Mouse (Mus musculus): ENCODE results near the gene Nabp2. TPM values are rescaled to one million over a fixed set of nuclear protein-coding genes. Genes with fewer than 3 reads are reported as not detected.

Nabp2 gene
- polyA plus RNA-seq, 1 experiment = 23.4 TPM

DNA sequence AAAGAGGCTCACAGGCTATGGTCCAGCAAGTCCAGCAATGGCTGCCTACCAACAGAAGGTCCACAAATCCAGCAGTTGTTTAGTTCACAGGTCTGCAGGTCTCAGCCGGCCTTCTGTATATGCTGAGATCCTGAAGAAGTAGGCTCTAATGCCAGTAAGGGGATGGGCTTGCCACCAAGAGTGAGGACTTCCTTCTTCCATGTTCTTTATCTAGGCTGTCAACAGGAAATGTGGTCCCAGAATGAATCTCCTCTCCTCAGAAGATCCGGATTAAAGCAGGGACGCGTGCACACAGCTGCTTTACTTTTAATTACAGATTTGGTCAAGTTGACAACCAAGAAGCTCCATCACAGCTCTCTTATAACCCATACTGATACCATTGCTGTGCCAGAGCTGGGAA, 34.1 kb upstream of the Nabp2 start:
- 42% methylated on average over 4 of the region's 4 CpGs for whole genome bisulfite sequencing
- no peak overlapping the region for H3K4me3 ChIP-seq (replicated peaks; ENCODE audit: extremely low read depth, low read depth, low read length)
- TF ChIP-seq CTCF (IDR thresholded peaks at IDR 0.05; ENCODE audit: insufficient read depth, low read length) (no peak), POLR2A (IDR thresholded peaks at IDR 0.05; ENCODE audit: borderline replicate concordance, extremely low read depth, low read depth, low read length) (no peak)
- H3K4me1 ChIP-seq (ENCODE audit: control insufficient read depth, insufficient read depth, low read length) = no peaks in the 10 kb centered on the region
- no peak for DNase-seq

DNA sequence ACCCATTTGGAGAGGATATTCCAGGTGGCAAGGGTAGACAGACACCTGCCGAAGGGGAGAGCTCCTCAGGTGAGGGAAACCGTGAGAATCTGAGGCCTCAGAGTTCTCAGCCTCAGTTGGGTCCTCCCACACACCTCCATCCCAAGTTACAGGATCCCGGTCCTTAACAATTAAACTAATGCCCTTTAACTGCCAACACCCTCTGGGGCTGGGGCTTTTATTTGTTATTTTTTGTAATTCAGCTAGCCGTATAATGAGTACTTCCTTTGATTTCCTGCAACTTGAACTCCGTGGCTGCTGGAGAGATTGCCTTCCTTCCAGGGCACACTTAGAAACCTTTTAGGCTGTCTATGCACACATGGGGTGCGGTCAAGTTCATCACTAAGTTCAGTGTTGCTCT, 33.1 kb upstream of the Nabp2 start:
- TF ChIP-seq POLR2A (IDR thresholded peaks at IDR 0.05; ENCODE audit: borderline replicate concordance, extremely low read depth, low read depth, low read length) = no peak
- no peak for TF ChIP-seq CTCF (IDR thresholded peaks at IDR 0.05; ENCODE audit: insufficient read depth, low read length)
- peaks cover 3% of the 10 kb centered on the region for H3K4me1 ChIP-seq (ENCODE audit: control insufficient read depth, insufficient read depth, low read length)
- no peak for DNase-seq
- no peak overlapping the region for H3K4me3 ChIP-seq (replicated peaks; ENCODE audit: extremely low read depth, low read depth, low read length)
- WGBS = 50% methylated on average over 6 of the region's 6 CpGs

DNA sequence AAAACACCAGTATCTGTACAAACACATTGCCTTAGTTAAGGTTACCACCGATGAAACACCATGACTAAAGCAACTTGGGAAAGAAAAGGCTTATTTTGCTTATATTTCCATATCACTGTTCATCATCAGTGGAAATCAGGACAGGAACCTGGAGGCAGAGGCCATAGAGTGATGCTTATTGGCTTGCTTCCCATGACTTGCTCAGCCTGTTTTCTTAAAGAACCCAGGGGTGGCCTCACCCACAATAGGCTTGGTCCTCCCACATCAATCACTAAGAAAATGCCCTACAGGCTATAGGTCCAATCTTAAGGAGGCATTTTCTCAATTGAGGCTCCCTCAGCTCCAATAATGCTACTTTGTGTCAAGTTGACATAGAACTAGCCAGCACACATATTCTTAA, 31.4 kb upstream of the Nabp2 start:
- WGBS = 84% methylated on average over 1 of the region's 1 CpGs
- no peak overlapping the region for H3K4me3 ChIP-seq (replicated peaks; ENCODE audit: extremely low read depth, low read depth, low read length)

DNA sequence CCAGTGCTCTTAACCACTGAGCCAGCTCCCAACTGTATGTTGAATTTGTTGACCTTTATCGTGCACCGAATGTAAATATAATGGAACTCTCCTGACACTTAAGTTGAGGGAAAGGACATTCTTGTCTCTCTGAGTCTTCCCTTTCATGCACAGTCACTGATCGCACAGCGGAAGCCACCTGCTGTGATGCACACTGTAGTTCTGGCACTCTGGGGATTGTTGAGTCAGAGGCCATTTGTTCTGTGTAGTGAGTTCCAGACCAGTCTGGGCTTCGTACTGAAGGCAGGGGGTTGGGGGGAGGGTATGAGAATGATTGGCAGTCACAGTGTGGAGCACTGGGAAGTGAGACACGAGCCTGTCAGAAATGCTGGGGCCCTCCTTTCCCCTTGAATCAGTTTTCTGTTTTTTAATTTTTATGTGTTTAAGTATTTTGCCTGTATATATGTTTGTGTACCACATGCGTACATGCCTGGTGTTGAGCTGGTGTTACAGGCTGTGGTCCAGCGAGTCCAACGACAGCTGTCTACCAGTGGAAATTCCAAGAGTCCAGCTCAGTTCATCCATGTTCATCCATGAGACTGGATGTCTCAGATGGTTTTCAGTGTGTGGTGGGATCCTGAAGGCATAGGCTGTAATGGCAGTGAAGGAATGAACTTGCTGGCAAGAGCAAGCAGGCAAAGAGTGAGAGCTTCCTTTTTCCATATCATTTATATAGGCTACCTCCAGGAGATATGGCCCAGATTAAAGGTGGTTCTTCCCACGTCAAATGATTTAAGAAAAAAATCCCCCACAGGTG, 30.2 kb upstream of the Nabp2 start:
- Histone ChIP-seq H3K4me1 (ENCODE audit: control insufficient read depth, insufficient read depth, low read length) (peaks cover 9% of the 10 kb centered on the region), H3K4me3 (replicated peaks; ENCODE audit: extremely low read depth, low read depth, low read length) (no peak overlapping the region)
- no peak for DNase-seq
- WGBS = 88% methylated on average over 10 of the region's 10 CpGs
- no peak for TF ChIP-seq POLR2A (IDR thresholded peaks at IDR 0.05; ENCODE audit: borderline replicate concordance, extremely low read depth, low read depth, low read length)
- TF ChIP-seq CTCF (IDR thresholded peaks at IDR 0.05; ENCODE audit: insufficient read depth, low read length) = no peak

More for the DNA sequence above, 31.4 kb upstream of the Nabp2 start:
- no peak for TF ChIP-seq POLR2A (IDR thresholded peaks at IDR 0.05; ENCODE audit: borderline replicate concordance, extremely low read depth, low read depth, low read length)
- H3K4me1 ChIP-seq (ENCODE audit: control insufficient read depth, insufficient read depth, low read length) = peaks cover 9% of the 10 kb centered on the region
- no peak for DNase-seq

DNA sequence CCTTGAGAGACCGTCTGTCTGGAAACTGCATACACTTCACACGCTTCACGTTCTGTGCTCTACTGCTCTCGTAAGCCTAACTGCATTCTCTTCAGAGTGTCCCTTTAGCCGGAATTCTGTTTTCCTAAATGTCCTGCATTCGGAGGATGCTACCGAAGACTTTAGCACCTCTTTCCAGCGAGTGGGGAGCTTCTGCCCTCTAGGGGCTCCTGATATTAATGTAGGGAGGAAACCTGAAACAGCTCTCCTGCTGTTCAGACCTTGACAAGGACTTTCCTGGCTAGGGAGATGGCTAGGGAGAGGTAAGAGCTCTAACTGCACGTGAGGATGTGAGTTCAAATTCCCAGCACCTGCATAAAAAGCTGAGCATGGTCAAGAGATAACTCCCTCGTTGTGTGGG, 29.1 kb upstream of the Nabp2 start:
- no peak for DNase-seq
- TF ChIP-seq CTCF (IDR thresholded peaks at IDR 0.05; ENCODE audit: insufficient read depth, low read length) (peak; percentile 54), POLR2A (IDR thresholded peaks at IDR 0.05; ENCODE audit: borderline replicate concordance, extremely low read depth, low read depth, low read length) (no peak)
- Histone ChIP-seq H3K4me3 (replicated peaks; ENCODE audit: extremely low read depth, low read depth, low read length) (no peak overlapping the region), H3K4me1 (ENCODE audit: control insufficient read depth, insufficient read depth, low read length) (peaks cover 9% of the 10 kb centered on the region)
- WGBS = 46% methylated on average over 10 of the region's 10 CpGs

DNA sequence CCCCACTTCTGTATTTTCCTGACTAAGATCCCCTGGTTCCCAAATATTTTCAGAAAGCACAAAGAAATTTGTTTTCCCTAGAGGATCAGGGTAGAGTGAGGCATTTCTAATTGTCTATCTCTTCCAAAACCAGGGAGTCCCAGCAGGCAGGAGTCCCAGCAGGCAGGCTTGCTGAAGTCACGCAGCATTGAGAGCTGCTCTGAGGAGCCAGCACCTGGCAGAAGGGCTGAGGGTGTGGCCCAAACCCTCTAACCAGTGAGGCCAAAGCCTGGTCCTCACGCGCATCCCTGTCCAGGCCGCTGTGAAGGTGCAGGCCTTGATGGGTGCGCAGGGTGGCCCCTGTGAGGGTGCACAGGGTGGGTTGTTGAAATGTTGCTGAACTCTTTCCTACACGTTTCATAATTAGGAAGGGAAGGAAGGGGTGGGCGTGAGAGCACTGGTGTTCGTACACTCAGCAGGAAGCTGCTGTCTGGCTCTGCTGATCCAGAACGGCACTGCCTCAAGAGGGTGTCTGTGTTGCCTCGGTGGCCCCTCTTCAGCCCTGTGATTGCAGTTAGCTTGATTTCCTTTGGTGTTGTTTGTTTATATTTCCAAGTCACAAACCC, 27.5 kb upstream of the Nabp2 start:
- DNase-seq = no peak
- no peak overlapping the region for H3K4me3 ChIP-seq (replicated peaks; ENCODE audit: extremely low read depth, low read depth, low read length)
- WGBS = 41% methylated on average over 10 of the region's 10 CpGs
- no peak for TF ChIP-seq CTCF (IDR thresholded peaks at IDR 0.05; ENCODE audit: insufficient read depth, low read length)
- TF ChIP-seq POLR2A (IDR thresholded peaks at IDR 0.05; ENCODE audit: borderline replicate concordance, extremely low read depth, low read depth, low read length) = no peak
- peaks cover 11% of the 10 kb centered on the region for H3K4me1 ChIP-seq (ENCODE audit: control insufficient read depth, insufficient read depth, low read length)

DNA sequence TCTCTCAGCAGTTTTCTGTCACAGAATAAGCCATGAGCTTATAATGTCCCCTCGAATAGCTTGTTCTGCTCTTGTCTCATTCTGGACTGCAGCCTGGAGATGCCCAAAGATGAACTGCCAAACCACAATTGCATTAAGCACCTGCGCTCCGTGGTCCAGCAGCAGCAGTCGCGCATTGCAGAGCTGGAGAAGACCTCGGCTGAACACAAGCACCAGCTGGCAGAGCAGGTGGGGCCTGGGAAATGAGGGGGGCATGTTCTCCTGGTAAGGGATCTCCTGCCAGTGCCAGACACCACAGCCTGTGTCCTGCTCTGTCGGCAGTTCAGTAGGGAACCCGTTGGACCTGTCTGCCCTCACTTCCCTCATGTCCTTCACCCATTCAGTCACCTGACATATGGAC, 25.1 kb upstream of the Nabp2 start:
- TF ChIP-seq POLR2A (IDR thresholded peaks at IDR 0.05; ENCODE audit: borderline replicate concordance, extremely low read depth, low read depth, low read length) = no peak
- TF ChIP-seq CTCF (IDR thresholded peaks at IDR 0.05; ENCODE audit: insufficient read depth, low read length) = no peak
- WGBS = 78% methylated on average over 8 of the region's 8 CpGs
- DNase-seq = no peak
- Histone ChIP-seq H3K4me3 (replicated peaks; ENCODE audit: extremely low read depth, low read depth, low read length) (no peak overlapping the region), H3K4me1 (ENCODE audit: control insufficient read depth, insufficient read depth, low read length) (peaks cover 11% of the 10 kb centered on the region)

DNA sequence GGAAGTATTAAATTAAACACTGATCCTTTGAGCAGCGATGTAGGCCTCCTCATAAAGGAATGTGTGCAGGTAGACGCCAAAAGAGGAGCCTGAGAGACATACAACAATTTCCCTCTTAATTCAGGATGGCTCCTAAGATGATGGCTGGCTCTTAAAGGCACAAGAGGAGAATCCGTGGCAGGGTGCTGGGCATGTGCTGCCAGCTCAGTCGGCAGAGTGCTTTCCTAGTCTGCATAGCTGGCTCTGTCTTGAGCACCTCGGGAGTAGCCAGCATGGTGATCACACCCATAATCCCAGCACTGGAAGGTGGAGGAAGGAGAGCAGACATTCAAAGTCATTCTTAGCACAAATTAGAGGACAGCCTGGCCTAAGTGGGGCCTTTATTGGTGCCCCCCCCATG, 24.6 kb upstream of the Nabp2 start:
- 47% methylated on average over 5 of the region's 5 CpGs for WGBS
- no peak overlapping the region for H3K4me3 ChIP-seq (replicated peaks; ENCODE audit: extremely low read depth, low read depth, low read length)
- no peak for DNase-seq
- no peak for TF ChIP-seq CTCF (IDR thresholded peaks at IDR 0.05; ENCODE audit: insufficient read depth, low read length)
- TF ChIP-seq POLR2A (IDR thresholded peaks at IDR 0.05; ENCODE audit: borderline replicate concordance, extremely low read depth, low read depth, low read length) = no peak
- peaks cover 11% of the 10 kb centered on the region for H3K4me1 ChIP-seq (ENCODE audit: control insufficient read depth, insufficient read depth, low read length)

DNA sequence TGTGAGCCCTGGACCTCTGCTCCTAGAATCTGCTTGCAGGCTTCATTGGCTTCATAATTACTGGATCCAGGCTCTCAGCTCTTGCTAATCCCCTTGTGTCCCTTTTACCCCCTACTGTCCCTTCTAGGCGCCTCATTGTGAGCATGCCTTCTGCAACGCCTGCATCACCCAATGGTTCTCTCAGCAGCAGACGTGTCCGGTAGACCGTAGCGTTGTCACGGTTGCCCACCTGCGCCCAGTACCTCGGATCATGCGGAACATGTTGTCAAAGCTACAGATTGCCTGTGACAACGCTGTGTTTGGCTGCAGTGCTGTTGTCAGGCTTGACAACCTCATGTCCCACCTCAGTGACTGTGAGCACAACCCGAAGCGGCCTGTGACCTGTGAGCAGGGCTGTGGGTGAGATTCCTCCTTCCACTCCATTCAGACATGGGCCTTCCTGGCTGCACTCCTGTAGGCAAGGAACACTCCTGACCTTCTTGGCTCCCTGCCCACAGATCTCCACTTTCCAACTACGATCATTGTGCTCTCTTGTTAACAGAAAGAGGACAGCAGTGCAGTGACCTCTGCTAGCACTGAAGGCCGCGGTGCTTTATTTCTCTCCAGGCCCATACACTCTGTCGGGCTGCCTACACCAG, 24.0 kb upstream of the Nabp2 start:
- peaks cover 11% of the 10 kb centered on the region for H3K4me1 ChIP-seq (ENCODE audit: control insufficient read depth, insufficient read depth, low read length)
- no peak for TF ChIP-seq CTCF (IDR thresholded peaks at IDR 0.05; ENCODE audit: insufficient read depth, low read length)
- no peak for TF ChIP-seq POLR2A (IDR thresholded peaks at IDR 0.05; ENCODE audit: borderline replicate concordance, extremely low read depth, low read depth, low read length)
- H3K4me3 ChIP-seq (replicated peaks; ENCODE audit: extremely low read depth, low read depth, low read length) = no peak overlapping the region
- 64% methylated on average over 17 of the region's 17 CpGs for WGBS
- peak; percentile 35 for DNase-seq
